Mouse (Mus musculus): Measurements from ENCODE around the gene Hspb6.

Gene Hspb6

GRCm38 (mm10) chr7:30552102-30553020, at the start of gene Hspb6, which contains the start of gene Proser3:
Gene Hspb6 (plus strand): TSS chr7:30552178.
Gene Proser3 (minus strand): TSS chr7:30552299.
- peak; percentile 94 to 98 for DNase-seq (ENCODE audit: low spot score in 2 of 2)

DNA sequence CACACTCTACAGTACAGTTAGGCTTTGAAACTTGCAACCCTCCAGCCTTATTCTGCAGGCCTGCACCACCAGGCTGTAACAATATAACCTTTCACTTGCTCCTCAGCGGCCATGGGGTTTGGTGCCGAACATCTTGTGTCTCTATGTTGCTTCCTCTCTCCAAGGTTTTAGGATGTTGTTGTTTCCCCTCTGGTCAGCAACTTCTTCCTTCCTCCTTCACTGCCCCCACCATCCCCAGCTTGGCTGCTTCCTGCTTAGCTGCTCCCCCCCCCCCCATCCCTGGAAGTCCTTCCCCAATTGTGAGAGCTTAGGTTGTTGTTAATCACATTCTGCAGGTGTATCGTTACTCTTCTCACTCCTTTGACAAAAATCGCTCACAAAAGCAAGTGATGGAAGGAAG, 43.9 kb upstream of the Hspb6 start:
- DNase-seq (ENCODE audit: low spot score in 2 of 2) = no peak

GRCm38 (mm10) chr7:30515003-30515760, 36.8 kb upstream of the Hspb6 start:
- DNase-seq (ENCODE audit: low spot score in 2 of 2) = no peak

- DNase-seq (ENCODE audit: low spot score in 2 of 2) = no peak
Observed at GRCm38 (mm10) chr7:30518325-30518724, 33.7 kb upstream of the Hspb6 start.

DNA sequence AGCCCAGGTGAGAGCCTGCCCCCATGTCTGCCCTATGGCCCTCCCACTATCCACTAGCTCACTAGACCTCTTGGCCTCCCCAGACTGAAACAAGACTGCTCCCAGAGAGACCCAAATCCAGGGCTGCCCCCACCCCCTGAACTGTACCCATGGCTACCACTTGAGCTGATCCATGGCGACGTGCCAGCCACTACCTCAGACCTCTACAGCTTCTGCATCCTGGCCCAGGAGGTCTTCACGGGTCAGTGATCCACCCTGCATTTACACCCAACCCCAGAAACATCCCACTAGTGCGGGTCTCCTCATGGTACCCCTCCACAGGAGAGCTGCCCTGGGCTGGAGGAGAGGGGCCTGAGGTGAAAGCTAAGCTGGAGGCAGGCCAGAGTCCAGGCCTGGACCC, 31.6 kb upstream of the Hspb6 start:
- no peak for DNase-seq (ENCODE audit: low spot score in 2 of 2)

DNA sequence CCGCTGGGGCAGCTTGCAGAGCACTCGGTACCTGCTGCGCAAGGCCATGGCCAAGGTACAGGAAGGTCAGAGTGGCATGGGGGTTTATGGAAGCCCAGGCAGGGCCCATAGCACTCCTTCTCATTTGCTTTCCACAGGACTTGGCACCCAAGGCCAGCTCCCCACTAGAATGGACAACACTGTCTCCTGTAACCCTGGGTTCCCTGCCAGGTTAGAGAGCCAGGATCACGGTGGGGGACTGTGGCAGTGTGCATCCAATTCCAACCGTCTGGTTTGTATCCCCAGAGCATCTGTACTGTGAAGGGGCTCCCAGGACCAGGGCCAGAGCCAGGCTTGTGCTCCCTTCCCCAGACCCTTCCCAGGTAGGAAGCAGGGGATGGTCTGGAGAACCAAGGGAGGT, 31.1 kb upstream of the Hspb6 start:
- DNase-seq (ENCODE audit: low spot score in 2 of 2) = no peak

DNA sequence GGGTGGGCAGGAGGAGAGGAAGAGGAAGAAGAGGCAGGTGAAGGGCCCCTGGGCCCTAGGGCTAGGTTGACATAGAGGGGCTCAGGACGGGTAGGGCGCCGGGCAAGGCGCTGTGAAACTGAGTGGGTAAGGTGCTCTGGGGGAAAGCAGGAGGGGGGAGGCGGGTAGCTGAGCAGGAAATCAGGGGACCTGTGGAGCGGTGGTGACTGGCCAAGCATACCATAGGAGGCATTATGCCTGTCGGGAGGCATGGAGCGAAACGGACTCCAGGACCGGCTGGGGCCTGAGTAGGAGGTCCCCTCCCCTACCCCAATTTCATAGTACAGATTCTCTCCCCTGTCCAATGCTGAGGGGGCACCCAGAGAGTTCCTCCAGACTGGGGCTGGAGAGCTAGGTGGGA, 29.1 kb upstream of the Hspb6 start:
- DNase-seq (ENCODE audit: low spot score in 2 of 2) = no peak

GRCm38 (mm10) chr7:30524487-30524886, 27.5 kb upstream of the Hspb6 start:
- no peak for DNase-seq (ENCODE audit: low spot score in 2 of 2)

- no peak for DNase-seq (ENCODE audit: low spot score in 2 of 2)
Observed at GRCm38 (mm10) chr7:30525954-30526353, 26.0 kb upstream of the Hspb6 start.

- DNase-seq (ENCODE audit: low spot score in 2 of 2) = no peak
Observed at GRCm38 (mm10) chr7:30526399-30526798, 25.6 kb upstream of the Hspb6 start.

- DNase-seq (ENCODE audit: low spot score in 2 of 2) = no peak
Observed at GRCm38 (mm10) chr7:30526981-30527380, 25.0 kb upstream of the Hspb6 start.

GRCm38 (mm10) chr7:30531291-30531815, 20.6 kb upstream of the Hspb6 start:
- peak; percentile 66 to 84 for DNase-seq (ENCODE audit: low spot score in 2 of 2)

DNA sequence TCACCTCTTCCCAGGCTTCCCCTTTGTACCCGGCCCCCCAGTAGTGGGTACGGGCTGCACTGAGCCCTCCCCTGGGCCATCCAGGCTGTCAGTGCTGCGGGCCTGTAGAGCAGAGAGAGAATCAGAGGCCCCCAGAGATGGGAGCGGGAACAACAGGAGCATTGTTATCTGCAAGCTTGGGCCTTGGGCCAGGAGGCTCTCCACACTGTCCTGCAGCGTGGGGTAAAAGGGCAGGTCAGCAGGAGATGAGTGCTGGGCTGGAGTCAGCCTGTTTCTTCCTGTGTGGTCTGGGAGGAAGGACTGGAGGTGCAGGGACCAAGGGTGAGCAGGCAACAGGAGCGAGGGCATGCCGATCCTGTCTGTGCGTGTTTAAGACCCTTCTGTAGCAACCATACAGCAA, 19.0 kb upstream of the Hspb6 start:
- no peak for DNase-seq (ENCODE audit: low spot score in 2 of 2)

GRCm38 (mm10) chr7:30533941-30534632, 17.9 kb upstream of the Hspb6 start:
- DNase-seq (ENCODE audit: low spot score in 2 of 2) = peak in 1 of 2 experiments; percentile 51

- DNase-seq (ENCODE audit: low spot score in 2 of 2) = peak; percentile 95 to 97
Observed at GRCm38 (mm10) chr7:30534633-30535577, 17.1 kb upstream of the Hspb6 start, which contains the start of gene Arhgap33. Gene Arhgap33 (minus strand): TSS chr7:30535060.

DNA sequence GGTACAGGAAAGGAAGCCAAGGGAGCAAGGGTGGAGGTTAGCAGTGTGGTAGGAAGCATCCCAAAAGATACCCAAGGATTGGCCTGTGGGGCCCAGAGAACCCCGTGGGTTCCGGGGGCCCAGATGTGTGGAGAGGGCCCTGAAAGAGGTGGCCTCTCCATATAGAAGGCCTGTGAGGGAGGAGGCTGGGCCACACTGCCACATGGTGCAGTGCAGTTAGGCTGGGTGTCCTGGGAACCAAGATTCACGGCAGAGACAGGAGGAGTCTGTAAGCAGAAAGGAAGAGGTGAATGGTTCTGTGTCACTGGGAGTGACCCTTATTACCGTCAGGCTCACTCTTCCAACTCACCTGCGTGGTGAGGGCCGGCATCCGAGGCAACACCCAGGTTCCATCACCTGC, 11.4 kb upstream of the Hspb6 start:
- no peak for DNase-seq (ENCODE audit: low spot score in 2 of 2)

- no peak for DNase-seq (ENCODE audit: low spot score in 2 of 2)
Observed at GRCm38 (mm10) chr7:30544327-30544726, 7.7 kb upstream of the Hspb6 start.

DNA sequence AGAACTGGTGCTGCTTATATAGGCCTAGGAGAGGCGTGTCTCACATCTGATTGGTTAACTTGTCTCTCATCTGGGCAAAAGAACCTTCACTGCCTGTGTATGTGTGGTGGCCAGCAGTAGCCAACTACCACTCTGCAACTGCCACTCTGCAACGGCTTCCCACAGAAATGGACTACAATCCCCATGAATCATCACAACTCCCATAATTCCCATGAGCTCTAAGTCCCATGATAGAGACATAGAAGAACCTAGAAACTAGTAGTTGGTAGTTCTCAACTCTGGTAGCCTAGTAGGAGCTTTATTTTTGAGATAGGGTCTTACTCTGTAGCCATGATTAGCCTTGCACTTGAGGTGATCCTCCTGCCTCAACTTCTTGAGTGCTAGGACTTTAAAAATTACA, 2.1 kb upstream of the Hspb6 start:
- DNase-seq (ENCODE audit: low spot score in 2 of 2) = no peak

- DNase-seq (ENCODE audit: low spot score in 2 of 2) = no peak
Observed at GRCm38 (mm10) chr7:30550603-30551002, 1.4 kb upstream of the Hspb6 start.

DNA sequence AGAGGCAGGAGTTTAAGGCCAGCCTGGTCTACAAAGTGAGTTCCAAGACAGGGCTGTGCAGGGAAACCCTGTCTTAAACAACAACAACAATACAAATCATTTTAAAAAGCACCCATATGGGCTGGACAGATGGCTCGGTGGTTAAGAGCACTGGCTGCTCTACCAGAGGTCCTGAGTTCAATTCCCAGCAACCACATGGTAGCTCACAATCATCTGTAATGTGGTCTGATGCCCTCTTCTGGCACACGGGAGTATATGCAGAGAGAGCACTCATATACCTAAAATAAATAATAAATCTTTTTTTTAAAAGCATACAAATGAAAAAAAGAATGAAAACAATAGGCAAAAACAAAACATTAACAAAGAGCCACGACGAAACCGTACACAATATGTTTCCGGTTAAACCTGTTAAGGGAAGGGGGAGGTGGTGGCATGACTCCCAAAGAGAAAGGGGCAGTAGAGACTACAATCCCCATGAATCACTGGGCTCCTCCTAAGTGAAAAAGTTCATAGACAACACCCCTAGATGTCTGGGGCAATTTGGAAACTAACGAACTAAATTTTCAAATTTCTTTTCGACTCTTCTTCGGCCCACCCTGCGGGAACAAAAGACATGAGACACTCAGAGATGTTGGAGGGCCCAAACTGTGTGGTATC, 405 bp upstream of the Hspb6 start:
- no peak for DNase-seq (ENCODE audit: low spot score in 2 of 2)

Measured in frontal cortex, postnatal 36 days (tissue).